Mouse (Mus musculus) liver, embryonic 14.5 days (tissue): Measurements from ENCODE around the gene Tlr9.

ENCODE experiments used
- CTCF ChIP-seq: IDR thresholded peaks from 2 replicates; pipeline ENCODE4 v1.5.1; 2016; ENCODE audit warnings: antibody characterized with exemption, low read depth, control low read depth
- EP300 ChIP-seq: IDR thresholded peaks from 2 replicates; pipeline ENCODE4 v1.6.1; 2016; ENCODE audit warnings: antibody characterized with exemption, low read depth

DNA sequence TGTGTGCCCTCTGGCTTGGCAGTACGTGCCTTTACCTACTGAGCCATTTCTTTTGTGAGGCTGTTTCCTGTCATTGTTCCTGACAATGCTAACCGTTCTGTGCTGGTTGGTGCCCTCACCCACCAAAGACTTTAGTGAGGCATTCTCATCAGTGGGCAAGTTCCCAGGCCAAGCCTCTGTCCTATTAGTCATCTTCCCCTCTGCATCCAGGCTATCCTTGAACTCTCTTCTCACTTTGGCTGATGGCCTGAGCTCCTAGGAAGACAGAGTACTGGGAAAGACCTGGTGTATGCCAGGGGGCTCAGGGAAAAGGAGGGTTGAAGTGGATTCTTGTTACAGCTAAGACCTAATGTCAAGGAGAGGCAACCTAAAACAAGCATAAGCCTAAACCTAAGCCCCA is 31.6 kb downstream of the Tlr9 start:
- no peak for TF ChIP-seq CTCF
- no peak for TF ChIP-seq EP300
